Mouse (Mus musculus): ENCODE results near the gene Crp. TPM values are rescaled to one million over a fixed set of nuclear protein-coding genes. Genes with fewer than 3 reads are reported as not detected.

Gene Crp
- total RNA-seq, 1 experiment = not detected

DNA sequence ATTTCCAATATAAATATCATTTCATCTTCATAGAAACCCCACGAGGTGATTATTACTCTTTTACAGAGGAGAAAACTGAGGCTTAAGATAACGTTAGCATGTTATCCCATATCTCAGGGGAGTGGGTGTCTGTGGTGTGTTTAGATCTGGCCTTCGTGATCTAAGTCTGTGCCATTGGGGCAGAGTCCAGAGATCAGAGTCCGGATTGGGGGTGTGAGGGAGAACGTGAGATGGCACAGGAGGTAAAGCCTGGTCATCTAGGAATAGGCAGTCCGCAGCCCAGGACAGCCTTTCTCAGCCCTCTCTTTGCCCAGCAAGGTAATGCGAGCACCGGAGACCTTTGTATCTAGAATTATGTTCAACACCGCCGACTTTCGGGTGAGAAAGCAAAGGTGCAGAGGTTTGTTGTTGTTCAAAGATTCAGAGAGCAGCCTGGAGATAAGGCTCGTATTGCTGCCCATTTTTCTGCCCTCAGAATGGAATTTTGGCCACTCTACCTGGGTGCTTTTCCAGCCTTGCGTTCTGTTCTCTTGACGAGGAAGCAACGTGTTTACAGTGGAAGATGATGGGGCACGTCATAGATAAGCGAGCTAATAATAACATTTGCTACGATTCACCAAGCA is 45.7 kb upstream of the Crp start:
- no peak for DNase-seq (ENCODE audit: low read depth, low spot score)
- Histone ChIP-seq H3K4me3 (ENCODE audit: insufficient read depth in 1 of 2, low read depth in 1 of 2, low read length in 2 of 2, poor library complexity in 1 of 2, severe bottlenecking in 1 of 2) (no peak overlapping the region), H3K4me1 (ENCODE audit: control insufficient read depth in 2 of 2, insufficient read depth in 2 of 2, low read length in 2 of 2, poor library complexity in 1 of 2) (peaks cover 0 to 8% of the 10 kb centered on the region in 2 experiments; a peak in 2 of 4 replicates), H3K36me3 (ENCODE audit: control insufficient read depth, insufficient read depth, low read length, poor library complexity, severe bottlenecking) (no peaks in the 10 kb centered on the region), H3K27ac (ENCODE audit: insufficient read depth, low read depth, low read length, poor library complexity, severe bottlenecking) (no peak overlapping the region), H3K9ac (ENCODE audit: insufficient read depth, low read depth, low read length, poor library complexity, severe bottlenecking) (no peak overlapping the region), H3K9me3 (ENCODE audit: control insufficient read depth, insufficient read depth, low read depth, low read length) (no peaks in the 10 kb centered on the region)
- no peak for TF ChIP-seq CHD2 (IDR thresholded peaks at IDR 0.05; ENCODE audit: low read depth, low read length)
- no peak for TF ChIP-seq HCFC1 (IDR thresholded peaks at IDR 0.05; ENCODE audit: borderline replicate concordance, insufficient read depth, low read length)
- in situ Hi-C loops (cut with MboI; ENCODE audit: low sequenced_read_pairs in 2 of 2, unreplicated experiment in 2 of 2) = no loop called here

DNA sequence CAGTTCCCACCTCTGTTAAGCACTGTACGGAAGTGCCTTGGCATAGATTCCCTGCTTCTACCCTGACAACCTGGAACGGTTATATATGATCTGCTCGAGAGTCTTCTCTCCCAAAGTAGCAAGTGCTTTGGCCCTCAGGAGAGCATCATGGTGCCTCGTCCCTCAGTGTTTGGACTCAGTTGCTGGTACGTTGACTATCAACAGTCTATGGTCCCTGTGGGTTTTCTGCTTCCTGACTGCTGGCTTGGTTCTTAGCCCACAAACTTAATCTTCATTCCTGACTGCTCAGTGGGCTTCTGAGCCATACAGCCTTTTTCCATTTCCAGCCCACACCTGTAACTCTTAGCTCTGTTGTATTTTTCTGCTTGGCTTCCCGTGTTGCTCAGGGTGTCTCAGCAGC is 44.0 kb upstream of the Crp start:
- in situ Hi-C loops (cut with MboI; ENCODE audit: low sequenced_read_pairs in 2 of 2, unreplicated experiment in 2 of 2) = no loop called here
- H3K4me3 ChIP-seq (ENCODE audit: insufficient read depth in 1 of 2, low read depth in 1 of 2, low read length in 2 of 2, poor library complexity in 1 of 2, severe bottlenecking in 1 of 2) = no peak overlapping the region
- H3K4me1 ChIP-seq (ENCODE audit: control insufficient read depth in 2 of 2, insufficient read depth in 2 of 2, low read length in 2 of 2, poor library complexity in 1 of 2) = peaks cover 0 to 11% of the 10 kb centered on the region in 2 experiments; a peak in 2 of 4 replicates
- no peaks in the 10 kb centered on the region for H3K9me3 ChIP-seq (ENCODE audit: control insufficient read depth, insufficient read depth, low read depth, low read length)
- no peak for TF ChIP-seq ZNF384 (IDR thresholded peaks at IDR 0.05; ENCODE audit: low read depth, low read length)
- no peak for TF ChIP-seq HCFC1 (IDR thresholded peaks at IDR 0.05; ENCODE audit: borderline replicate concordance, insufficient read depth, low read length)
- TF ChIP-seq MAFK (IDR thresholded peaks at IDR 0.05; ENCODE audit: insufficient read depth, low read depth, low read length) = no peak
- no peak for TF ChIP-seq ZC3H11A (IDR thresholded peaks at IDR 0.05; ENCODE audit: borderline replicate concordance, low read depth, low read length)
- TF ChIP-seq CHD2 (IDR thresholded peaks at IDR 0.05; ENCODE audit: low read depth, low read length) = no peak
- no peak for DNase-seq (ENCODE audit: low read depth, low spot score)
- H3K9ac ChIP-seq (ENCODE audit: insufficient read depth, low read depth, low read length, poor library complexity, severe bottlenecking) = no peak overlapping the region
- H3K36me3 ChIP-seq (ENCODE audit: control insufficient read depth, insufficient read depth, low read length, poor library complexity, severe bottlenecking) = no peaks in the 10 kb centered on the region
- H3K27ac ChIP-seq (ENCODE audit: insufficient read depth, low read depth, low read length, poor library complexity, severe bottlenecking) = no peak overlapping the region

DNA sequence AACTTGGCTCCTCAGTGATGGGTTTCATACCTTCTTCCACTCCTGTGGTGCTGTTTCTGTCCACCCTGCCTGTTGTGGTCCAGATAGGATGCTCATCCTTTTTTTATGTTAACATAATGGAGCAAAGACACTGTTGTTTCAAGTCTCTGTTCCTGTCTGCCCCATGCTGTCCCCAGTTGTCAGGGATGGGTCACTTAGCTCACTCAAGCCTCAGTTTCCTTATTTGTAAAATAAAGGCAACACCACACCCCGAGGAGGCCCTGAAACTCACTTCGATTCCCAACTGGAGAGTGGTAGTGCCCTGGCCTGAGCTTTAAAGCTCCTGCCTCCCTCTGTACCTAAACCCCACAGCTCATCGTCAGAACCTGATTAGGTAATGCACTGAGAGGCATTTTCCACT is 40.6 kb upstream of the Crp start:
- no peak overlapping the region for H3K9ac ChIP-seq (ENCODE audit: insufficient read depth, low read depth, low read length, poor library complexity, severe bottlenecking)
- in situ Hi-C loops (cut with MboI; ENCODE audit: low sequenced_read_pairs in 2 of 2, unreplicated experiment in 2 of 2) = no loop called here
- no peak for DNase-seq (ENCODE audit: low read depth, low spot score)
- no peaks in the 10 kb centered on the region for H3K36me3 ChIP-seq (ENCODE audit: control insufficient read depth, insufficient read depth, low read length, poor library complexity, severe bottlenecking)
- peaks cover 0 to 13% of the 10 kb centered on the region in 2 experiments; a peak in 2 of 4 replicates for H3K4me1 ChIP-seq (ENCODE audit: control insufficient read depth in 2 of 2, insufficient read depth in 2 of 2, low read length in 2 of 2, poor library complexity in 1 of 2)
- H3K27ac ChIP-seq (ENCODE audit: insufficient read depth, low read depth, low read length, poor library complexity, severe bottlenecking) = no peak overlapping the region; the same call in 1 of the 2 replicates
- H3K9me3 ChIP-seq (ENCODE audit: control insufficient read depth, insufficient read depth, low read depth, low read length) = no peaks in the 10 kb centered on the region
- no peak for TF ChIP-seq ZC3H11A (IDR thresholded peaks at IDR 0.05; ENCODE audit: borderline replicate concordance, low read depth, low read length)
- TF ChIP-seq CHD2 (IDR thresholded peaks at IDR 0.05; ENCODE audit: low read depth, low read length) = no peak
- no peak for TF ChIP-seq ZNF384 (IDR thresholded peaks at IDR 0.05; ENCODE audit: low read depth, low read length)
- TF ChIP-seq HCFC1 (IDR thresholded peaks at IDR 0.05; ENCODE audit: borderline replicate concordance, insufficient read depth, low read length) = no peak
- TF ChIP-seq MAFK (IDR thresholded peaks at IDR 0.05; ENCODE audit: insufficient read depth, low read depth, low read length) = no peak
- no peak overlapping the region for H3K4me3 ChIP-seq (ENCODE audit: insufficient read depth in 1 of 2, low read depth in 1 of 2, low read length in 2 of 2, poor library complexity in 1 of 2, severe bottlenecking in 1 of 2)

DNA sequence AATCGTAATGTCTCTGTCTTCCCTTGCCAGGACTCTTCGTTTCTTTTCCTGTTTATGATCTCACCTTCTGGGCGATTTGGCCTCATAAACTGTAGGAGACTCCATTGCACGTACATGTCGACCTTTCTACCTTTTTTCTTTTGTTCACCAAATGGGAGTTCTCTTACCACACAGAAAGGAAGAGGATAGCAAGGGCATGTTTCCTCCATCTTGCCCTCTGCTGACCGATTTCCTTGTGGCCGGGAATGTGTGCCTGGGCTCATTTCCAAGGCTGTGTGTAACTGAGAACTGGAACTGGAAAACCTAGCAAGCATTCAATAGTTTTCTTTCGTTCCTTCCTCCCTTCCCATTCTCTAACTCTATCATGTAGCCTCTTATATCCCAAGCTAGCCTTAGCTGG is 38.2 kb upstream of the Crp start:
- in situ Hi-C loops (cut with MboI; ENCODE audit: low sequenced_read_pairs in 2 of 2, unreplicated experiment in 2 of 2) = no loop called here
- no peak for DNase-seq (ENCODE audit: low read depth, low spot score)
- no peak for TF ChIP-seq ZNF384 (IDR thresholded peaks at IDR 0.05; ENCODE audit: low read depth, low read length)
- no peak for TF ChIP-seq MAFK (IDR thresholded peaks at IDR 0.05; ENCODE audit: insufficient read depth, low read depth, low read length)
- no peak for TF ChIP-seq HCFC1 (IDR thresholded peaks at IDR 0.05; ENCODE audit: borderline replicate concordance, insufficient read depth, low read length)
- no peak for TF ChIP-seq CHD2 (IDR thresholded peaks at IDR 0.05; ENCODE audit: low read depth, low read length)
- no peak overlapping the region for H3K27ac ChIP-seq (ENCODE audit: insufficient read depth, low read depth, low read length, poor library complexity, severe bottlenecking)
- H3K36me3 ChIP-seq (ENCODE audit: control insufficient read depth, insufficient read depth, low read length, poor library complexity, severe bottlenecking) = no peaks in the 10 kb centered on the region
- H3K4me1 ChIP-seq (ENCODE audit: control insufficient read depth in 2 of 2, insufficient read depth in 2 of 2, low read length in 2 of 2, poor library complexity in 1 of 2) = peaks cover 0 to 15% of the 10 kb centered on the region in 2 experiments; a peak in 2 of 4 replicates
- no peaks in the 10 kb centered on the region for H3K9me3 ChIP-seq (ENCODE audit: control insufficient read depth, insufficient read depth, low read depth, low read length)
- no peak overlapping the region for H3K9ac ChIP-seq (ENCODE audit: insufficient read depth, low read depth, low read length, poor library complexity, severe bottlenecking)
- no peak overlapping the region for H3K4me3 ChIP-seq (ENCODE audit: insufficient read depth in 1 of 2, low read depth in 1 of 2, low read length in 2 of 2, poor library complexity in 1 of 2, severe bottlenecking in 1 of 2)

DNA sequence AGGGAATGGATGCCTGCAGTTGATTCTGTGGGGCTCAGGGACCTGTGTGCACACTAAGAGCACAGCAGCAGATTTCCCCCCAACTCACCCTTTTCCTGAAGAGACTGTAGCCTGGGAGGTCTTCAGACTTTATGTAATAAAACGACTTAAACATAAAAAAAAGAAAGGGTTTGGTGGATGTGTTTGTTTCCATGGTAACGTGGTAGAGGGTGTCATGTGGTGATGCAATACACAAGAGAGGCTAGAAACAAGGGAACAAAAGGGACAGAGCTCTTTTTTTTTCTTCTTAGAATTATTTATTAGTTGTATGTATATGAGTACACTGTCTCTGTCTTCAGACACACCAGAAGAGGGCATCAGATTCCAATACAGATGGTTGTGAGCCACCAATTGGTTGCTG is 32.4 kb upstream of the Crp start:
- Histone ChIP-seq H3K27ac (ENCODE audit: insufficient read depth, low read depth, low read length, poor library complexity, severe bottlenecking) (no peak overlapping the region), H3K4me1 (ENCODE audit: control insufficient read depth in 2 of 2, insufficient read depth in 2 of 2, low read length in 2 of 2, poor library complexity in 1 of 2) (peaks cover 0 to 2% of the 10 kb centered on the region in 2 experiments; a peak in 1 of 4 replicates), H3K9ac (ENCODE audit: insufficient read depth, low read depth, low read length, poor library complexity, severe bottlenecking) (no peak overlapping the region), H3K36me3 (ENCODE audit: control insufficient read depth, insufficient read depth, low read length, poor library complexity, severe bottlenecking) (no peaks in the 10 kb centered on the region), H3K4me3 (ENCODE audit: insufficient read depth in 1 of 2, low read depth in 1 of 2, low read length in 2 of 2, poor library complexity in 1 of 2, severe bottlenecking in 1 of 2) (no peak overlapping the region), H3K9me3 (ENCODE audit: control insufficient read depth, insufficient read depth, low read depth, low read length) (no peaks in the 10 kb centered on the region)
- no peak for TF ChIP-seq ZNF384 (IDR thresholded peaks at IDR 0.05; ENCODE audit: low read depth, low read length)
- no peak for TF ChIP-seq MAFK (IDR thresholded peaks at IDR 0.05; ENCODE audit: insufficient read depth, low read depth, low read length)
- no peak for TF ChIP-seq ZC3H11A (IDR thresholded peaks at IDR 0.05; ENCODE audit: borderline replicate concordance, low read depth, low read length)
- TF ChIP-seq CHD2 (IDR thresholded peaks at IDR 0.05; ENCODE audit: low read depth, low read length) = no peak
- TF ChIP-seq HCFC1 (IDR thresholded peaks at IDR 0.05; ENCODE audit: borderline replicate concordance, insufficient read depth, low read length) = no peak
- in situ Hi-C loops (cut with MboI; ENCODE audit: low sequenced_read_pairs in 2 of 2, unreplicated experiment in 2 of 2) = no loop called here
- DNase-seq (ENCODE audit: low read depth, low spot score) = no peak
